Mouse (Mus musculus): ENCODE data around the gene Ino80. TPM values are rescaled to one million over a fixed set of nuclear protein-coding genes. Genes with fewer than 3 reads are reported as not detected.

Gene Ino80
- total RNA-seq, 2 experiments from 2014 or later = 18.0 TPM

- DNase-seq (ENCODE audit: low spot score in 2 of 2) = peak in 1 of 2 experiments; percentile 25
These were observed 121.8 kb downstream of the Ino80 start for GRCm38 (mm10) chr2:119355651-119356050.

GRCm38 (mm10) chr2:119355089-119355488 is 122.4 kb downstream of the Ino80 start:
- DNase-seq (ENCODE audit: low spot score in 2 of 2) = peak in 1 of 2 experiments; percentile 12

- no peak for DNase-seq (ENCODE audit: low spot score in 2 of 2)
These were observed 123.8 kb downstream of the Ino80 start for GRCm38 (mm10) chr2:119353707-119354106.

- peak in 1 of 2 experiments; percentile 63 for DNase-seq (ENCODE audit: low spot score in 2 of 2)
These were observed 126.7 kb downstream of the Ino80 start, which contains the start of gene Chac1 for GRCm38 (mm10) chr2:119350555-119351486. TSS of gene Chac1 (plus strand) at chr2:119351229.

GRCm38 (mm10) chr2:119344537-119345138 is 132.8 kb downstream of the Ino80 start:
- DNase-seq (ENCODE audit: low spot score in 2 of 2) = no peak

- DNase-seq (ENCODE audit: low spot score in 2 of 2) = peak; percentile 81 to 88
These were observed 139.8 kb downstream of the Ino80 start for GRCm38 (mm10) chr2:119337425-119338265.

GRCm38 (mm10) chr2:119336470-119336869 is 141.0 kb downstream of the Ino80 start:
- no peak for DNase-seq (ENCODE audit: low spot score in 2 of 2)

- DNase-seq (ENCODE audit: low spot score in 2 of 2) = no peak
These were observed 141.5 kb downstream of the Ino80 start for GRCm38 (mm10) chr2:119336002-119336401.

- no peak for DNase-seq (ENCODE audit: low spot score in 2 of 2)
These were observed 142.0 kb downstream of the Ino80 start for GRCm38 (mm10) chr2:119335535-119335934.

GRCm38 (mm10) chr2:119334964-119335525 is 142.4 kb downstream of the Ino80 start:
- no peak for DNase-seq (ENCODE audit: low spot score in 2 of 2)

GRCm38 (mm10) chr2:119334135-119334534 is 143.4 kb downstream of the Ino80 start:
- no peak for DNase-seq (ENCODE audit: low spot score in 2 of 2)

- DNase-seq (ENCODE audit: low spot score in 2 of 2) = no peak
These were observed 145.3 kb downstream of the Ino80 start for GRCm38 (mm10) chr2:119332177-119332661.

- DNase-seq (ENCODE audit: low spot score in 2 of 2) = no peak
These were observed 146.7 kb downstream of the Ino80 start for GRCm38 (mm10) chr2:119330795-119331194.

GRCm38 (mm10) chr2:119329123-119329817 is 148.2 kb downstream of the Ino80 start:
- no peak for DNase-seq (ENCODE audit: low spot score in 2 of 2)

- DNase-seq (ENCODE audit: low spot score in 2 of 2) = no peak
These were observed 148.9 kb downstream of the Ino80 start for GRCm38 (mm10) chr2:119328546-119328945.

GRCm38 (mm10) chr2:119327942-119328526 is 149.5 kb downstream of the Ino80 start:
- DNase-seq (ENCODE audit: low spot score in 2 of 2) = no peak

GRCm38 (mm10) chr2:119327102-119327480 is 150.4 kb downstream of the Ino80 start:
- DNase-seq (ENCODE audit: low spot score in 2 of 2) = peak in 1 of 2 experiments; percentile 26

- DNase-seq (ENCODE audit: low spot score in 2 of 2) = peak in 1 of 2 experiments; percentile 27
These were observed 151.1 kb downstream of the Ino80 start for GRCm38 (mm10) chr2:119326161-119327101.
